Mouse (Mus musculus) embryo, embryonic 10.5 days (tissue): ENCODE data around the gene Trmt2a.

ENCODE experiments used
- DNase-seq: peaks from one replicate; pipeline ENCODE4 v3.0.0-alpha.2; 2015; ENCODE audit warnings: low spot score

Gene Trmt2a

DNA sequence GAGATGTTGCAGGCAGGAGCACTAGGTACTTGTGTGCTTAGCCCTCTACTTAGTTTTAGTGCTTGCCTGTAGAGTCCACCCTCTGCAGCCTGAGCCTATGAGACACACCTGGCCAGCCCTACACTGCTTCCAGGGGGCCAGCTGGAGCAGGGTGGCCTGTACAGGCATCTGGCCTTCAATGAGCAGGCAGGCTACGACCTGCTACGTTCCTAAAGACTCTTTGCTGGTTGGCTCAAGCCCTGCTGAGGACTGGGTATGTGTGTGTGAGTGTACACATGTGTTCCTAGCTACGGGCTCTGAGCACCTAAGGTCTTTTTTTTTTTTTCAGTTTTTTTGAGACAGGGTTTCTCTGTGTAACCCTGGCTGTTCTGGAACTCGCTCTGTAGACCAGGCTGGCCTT is 17.0 kb upstream of the Trmt2a start:
- no peak for DNase-seq

GRCm38 (mm10) chr16:18233451-18233850 is 15.0 kb upstream of the Trmt2a start:
- DNase-seq = no peak

- peak; percentile 22 for DNase-seq
These were observed 14.4 kb upstream of the Trmt2a start for GRCm38 (mm10) chr16:18233919-18234670.

DNA sequence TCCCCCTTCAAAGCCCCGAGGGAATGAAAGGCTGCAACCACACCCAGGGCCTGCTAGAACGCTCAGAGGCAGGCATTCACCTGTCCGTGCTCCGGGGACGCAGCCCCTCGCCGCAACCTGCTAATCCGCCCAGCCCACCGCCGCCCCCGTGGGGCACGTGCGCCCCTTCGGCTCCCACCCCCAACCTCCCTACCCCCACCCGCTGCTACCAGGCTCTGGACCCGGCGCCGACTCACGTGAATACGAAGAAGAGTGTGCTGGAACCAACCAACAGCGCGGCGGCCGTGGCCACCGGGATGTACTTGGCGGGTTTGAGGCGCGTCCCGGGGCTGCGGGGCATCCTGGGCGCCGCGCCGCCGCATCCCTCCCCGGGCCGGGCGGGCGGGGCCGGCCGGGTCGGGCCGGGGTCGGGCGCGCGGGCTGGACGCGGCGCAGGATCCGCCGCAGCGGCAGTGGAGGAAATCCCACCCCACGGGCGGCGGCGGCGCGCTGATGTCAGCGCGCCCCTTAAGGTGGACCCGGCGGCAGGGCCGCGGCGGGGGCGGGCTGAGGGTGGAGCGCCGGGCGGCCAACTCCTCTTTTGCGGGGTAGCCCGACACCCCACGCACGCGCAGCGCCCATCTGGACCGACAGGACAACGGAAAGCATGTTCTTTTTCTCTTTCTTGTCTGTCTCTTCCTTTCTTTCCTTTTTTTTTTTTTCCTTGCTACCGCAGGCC is 13.6 kb upstream of the Trmt2a start, which contains the start of gene Zdhhc8:
Gene Zdhhc8 (minus strand): TSS at position 466 of the 718 bp plus-strand sequence.
- peak; percentile 75 for DNase-seq

DNA sequence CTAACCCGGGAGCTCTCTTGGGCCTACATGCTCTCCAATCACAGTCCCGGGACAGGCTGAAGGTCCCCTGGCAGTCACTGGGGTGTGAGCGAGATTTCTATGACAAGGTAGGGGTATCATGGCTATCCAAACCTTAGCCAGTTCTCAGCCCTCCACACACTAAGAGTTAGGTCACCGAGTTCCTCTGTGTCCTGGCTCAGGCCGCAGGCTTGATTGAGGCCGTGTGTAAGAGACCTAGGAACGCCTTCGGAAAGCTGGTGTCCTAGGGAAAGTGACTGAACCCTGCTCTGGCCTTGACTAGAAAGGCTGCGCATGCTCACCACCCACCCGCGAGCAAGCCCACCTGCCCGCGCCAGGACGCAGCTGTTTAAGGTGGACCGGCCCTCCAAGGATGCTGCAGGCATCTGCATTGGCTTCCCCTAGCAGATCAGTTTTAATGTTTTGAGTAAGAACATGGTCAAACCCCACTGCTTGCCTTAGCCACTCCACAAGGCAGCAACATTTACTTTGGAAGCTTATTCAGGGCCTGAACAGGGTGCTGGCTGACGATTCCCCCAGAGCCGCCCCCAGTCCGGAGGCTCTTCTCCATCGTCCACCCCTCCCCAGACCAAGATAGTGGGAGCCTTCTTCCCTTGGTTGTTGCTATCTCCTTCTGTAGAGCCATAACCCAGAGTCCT is 13.0 kb upstream of the Trmt2a start:
- DNase-seq = peak; percentile 74

- no peak for DNase-seq
These were observed 11.6 kb upstream of the Trmt2a start for GRCm38 (mm10) chr16:18236676-18237501.

- DNase-seq = no peak
These were observed 6.9 kb upstream of the Trmt2a start for GRCm38 (mm10) chr16:18241581-18241980.

DNA sequence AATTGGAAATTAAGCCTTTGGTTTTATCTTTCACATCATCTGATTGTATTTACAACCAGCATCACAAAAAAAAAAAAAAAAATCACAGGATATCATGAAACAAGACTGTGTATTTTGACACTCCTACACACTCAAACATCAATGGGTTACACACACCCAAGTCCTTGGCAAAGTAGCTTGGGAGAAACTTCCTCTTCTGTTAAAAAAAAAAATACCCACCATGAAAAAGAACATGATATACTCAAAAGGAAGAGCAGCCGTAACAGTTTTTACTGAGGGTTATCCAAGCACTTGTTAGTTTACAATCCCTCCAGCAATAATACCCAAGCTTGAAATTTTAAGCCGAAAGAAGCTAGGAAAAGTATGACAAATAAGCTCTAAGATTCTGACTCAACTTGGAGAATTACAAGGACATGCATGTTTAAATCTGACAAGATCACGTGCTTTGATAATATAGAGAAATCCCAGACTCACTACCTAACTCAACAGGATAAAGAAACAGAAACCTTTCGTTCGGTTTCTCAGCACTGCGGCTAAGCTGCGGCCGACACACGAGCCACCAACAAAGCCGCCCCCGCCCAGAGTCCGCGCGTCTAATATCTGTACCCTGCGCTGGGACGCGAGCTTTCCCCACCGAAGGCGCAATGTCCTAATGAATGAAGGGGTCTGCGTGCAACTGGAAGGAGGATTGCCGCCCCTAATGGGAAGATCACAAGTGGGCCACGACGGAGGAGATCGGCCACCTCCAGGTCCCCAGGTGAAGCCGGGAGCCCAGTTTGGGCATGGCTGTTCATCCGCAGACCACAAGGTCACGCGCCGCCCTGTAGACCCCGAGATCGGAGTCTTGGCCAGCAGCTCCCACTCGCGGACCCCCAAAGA is 719 bp upstream of the Trmt2a start:
- DNase-seq = peak; percentile 58

GRCm38 (mm10) chr16:18249364-18249967 is 987 bp downstream of the Trmt2a start:
- DNase-seq = peak; percentile 30

- no peak for DNase-seq
These were observed 1.8 kb downstream of the Trmt2a start for GRCm38 (mm10) chr16:18250231-18250630.

DNA sequence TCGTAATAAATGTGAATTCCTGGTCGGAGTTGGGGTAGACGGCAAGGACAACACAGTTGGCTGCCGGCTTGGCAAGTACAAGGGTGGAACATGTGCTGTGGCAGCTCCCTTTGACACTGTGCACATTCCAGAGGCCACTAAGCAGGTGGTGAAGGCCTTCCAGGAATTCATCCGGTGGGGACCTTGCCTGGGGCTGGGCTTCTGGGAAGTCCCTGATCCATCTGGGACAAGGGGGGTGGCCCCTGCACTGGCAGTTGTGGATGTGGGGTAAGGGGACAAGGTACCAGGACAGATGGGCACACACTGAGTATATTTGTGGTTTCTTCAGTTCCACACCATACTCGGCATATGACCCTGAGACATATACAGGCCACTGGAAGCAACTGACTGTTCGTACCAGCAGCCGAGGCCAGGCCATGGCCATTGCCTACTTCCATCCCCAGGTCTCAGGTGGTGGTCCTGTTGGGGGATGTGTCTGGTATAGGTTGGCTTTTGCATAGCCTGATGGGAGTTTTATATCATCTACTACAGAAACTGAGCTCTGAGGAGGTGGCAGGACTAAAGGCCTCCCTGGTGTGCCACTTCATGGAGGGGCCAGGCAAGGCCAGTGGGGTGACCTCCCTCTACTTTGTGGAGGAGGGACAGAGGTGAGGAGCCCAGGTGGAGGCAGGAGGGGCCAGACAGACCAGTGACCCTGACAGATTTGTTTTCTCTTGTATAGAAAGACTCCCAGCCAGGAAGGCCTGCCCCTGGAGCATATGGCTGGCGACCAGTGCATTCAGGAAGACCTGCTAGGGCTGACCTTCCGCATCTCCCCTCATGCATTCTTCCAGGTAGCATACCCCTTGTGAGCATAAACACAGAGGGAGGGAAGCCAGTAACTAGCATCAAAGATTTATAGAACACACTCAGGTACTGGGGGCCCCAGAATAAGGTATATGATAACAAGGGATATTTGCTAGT is 2.6 kb downstream of the Trmt2a start:
- peak; percentile 19 for DNase-seq

GRCm38 (mm10) chr16:18252736-18253135 is 4.3 kb downstream of the Trmt2a start:
- no peak for DNase-seq

- no peak for DNase-seq
These were observed 5.4 kb downstream of the Trmt2a start for GRCm38 (mm10) chr16:18253866-18254265.

DNA sequence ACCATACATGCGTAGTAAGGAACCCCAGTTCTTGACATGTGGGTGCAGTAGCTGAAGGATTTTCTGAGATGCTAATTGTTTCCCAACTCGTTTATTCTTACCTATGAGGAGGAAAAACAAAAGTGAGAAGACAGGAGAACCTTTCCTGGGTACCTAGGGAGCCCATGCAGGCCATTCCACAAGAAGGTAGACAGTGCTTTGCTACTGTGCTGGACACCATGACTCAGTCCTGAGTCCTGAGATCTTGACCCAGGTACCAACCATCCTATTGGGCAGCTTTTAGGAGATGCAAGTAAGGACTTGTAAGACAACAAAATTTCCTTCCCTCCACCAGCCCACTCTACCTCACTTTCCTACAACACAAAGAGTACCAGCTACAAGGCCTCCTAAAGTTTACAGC is 9.7 kb downstream of the Trmt2a start, which contains the start of gene Gm49776:
Gene Gm49776 (minus strand): TSS at position 101 of the 400 bp plus-strand sequence.
- DNase-seq = no peak

DNA sequence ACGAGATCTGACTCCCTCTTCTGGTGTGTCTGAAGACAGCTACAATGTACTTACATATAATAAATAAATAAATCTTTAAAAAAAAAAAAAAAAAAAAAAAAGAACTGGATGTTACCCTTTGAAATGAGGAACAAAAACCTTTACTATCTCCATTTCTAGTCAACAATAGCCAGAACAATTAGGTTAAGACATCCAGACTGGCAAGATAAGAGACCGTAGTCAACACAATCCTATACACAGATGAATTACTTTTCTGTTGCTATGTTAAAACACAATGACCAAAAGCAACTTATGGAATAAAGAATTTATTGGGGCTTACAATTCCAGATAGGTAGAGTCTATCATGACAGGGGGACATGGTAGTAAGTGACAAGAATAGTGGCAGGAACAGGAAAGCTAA is 16.5 kb downstream of the Trmt2a start:
- DNase-seq = no peak

- DNase-seq = peak; percentile 45
These were observed 19.7 kb downstream of the Trmt2a start for GRCm38 (mm10) chr16:18268182-18268581.

- no peak for DNase-seq
These were observed 26.7 kb downstream of the Trmt2a start for GRCm38 (mm10) chr16:18275166-18275565.

DNA sequence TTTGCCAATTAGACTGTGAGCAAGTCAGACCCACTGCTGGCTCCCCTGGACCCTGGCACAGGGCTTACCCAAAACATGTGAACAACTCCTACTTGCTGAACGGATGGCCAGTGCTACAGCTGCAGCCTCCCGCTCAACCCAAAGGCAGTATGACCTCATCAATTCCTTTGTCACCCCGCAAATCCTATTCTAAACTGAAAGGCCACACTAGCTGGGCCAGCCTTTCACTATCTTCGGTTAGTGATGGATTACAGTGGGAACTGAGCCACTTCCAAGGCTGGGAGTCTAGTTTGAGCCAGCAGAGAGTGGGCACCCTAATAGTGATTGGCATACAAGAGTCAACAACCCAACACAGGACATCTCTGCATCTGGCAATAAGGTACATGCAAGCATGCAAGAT is 39.7 kb downstream of the Trmt2a start:
- DNase-seq = peak; percentile 46

DNA sequence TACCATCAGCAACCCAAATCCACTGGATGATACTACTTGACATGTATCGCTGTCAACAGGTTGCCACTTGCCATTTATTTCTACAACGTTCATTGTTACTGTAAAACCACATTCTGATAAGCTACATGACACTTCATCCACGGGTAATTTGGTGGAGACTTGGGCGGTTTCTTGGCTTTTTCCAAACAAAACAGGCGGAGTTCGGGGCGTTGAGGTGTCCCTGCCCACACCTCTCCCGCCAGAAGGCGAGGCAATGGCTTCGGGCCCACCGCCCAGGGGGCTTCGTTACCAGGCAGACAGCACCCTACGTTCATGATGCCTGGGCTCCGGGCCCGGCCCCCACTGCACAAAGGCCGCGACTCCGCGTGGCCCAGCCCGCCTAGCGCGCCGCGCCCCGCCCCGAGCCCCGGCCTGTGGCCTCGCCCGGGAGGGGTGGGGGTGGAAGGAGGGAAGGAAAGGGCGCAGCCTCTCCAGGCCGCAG is 40.1 kb downstream of the Trmt2a start:
- DNase-seq = no peak
